Mouse (Mus musculus): ENCODE data around the gene Rpia.

DNA sequence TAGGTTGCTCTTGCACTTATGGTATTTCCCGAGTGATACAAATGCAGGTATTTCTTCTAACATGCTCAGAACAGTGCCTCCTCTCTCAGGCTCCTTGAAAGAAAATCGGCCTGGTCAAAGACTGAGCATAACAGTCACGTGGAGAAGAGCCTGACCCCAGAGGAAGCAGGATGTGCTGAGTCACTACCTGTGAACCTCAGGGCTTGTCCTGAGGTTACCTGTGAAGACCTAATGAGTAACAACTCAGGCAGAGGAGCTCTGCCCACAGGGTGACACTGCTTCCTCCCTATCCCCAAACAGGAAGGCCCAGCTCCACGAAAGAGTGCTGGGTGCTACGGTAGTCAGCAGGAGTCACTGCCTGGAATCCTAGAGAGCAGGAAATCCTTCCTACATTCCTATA lies 18.3 kb downstream of the Rpia start:
- TF ChIP-seq CTCF (IDR thresholded peaks at IDR 0.05; ENCODE audit: extremely low read depth, insufficient read depth, low read length) (no peak), POLR2A (IDR thresholded peaks at IDR 0.05; ENCODE audit: extremely low read depth, insufficient read depth, low read length) (no peak)
